Mouse (Mus musculus): ENCODE results near the gene Heatr6.

Gene Heatr6

GRCm38 (mm10) chr11:83747376-83748265 is 5.9 kb upstream of the Heatr6 start:
- DNase-seq (ENCODE audit: low spot score) = no peak

GRCm38 (mm10) chr11:83754227-83754626 is 731 bp downstream of the Heatr6 start:
- no peak for DNase-seq (ENCODE audit: low spot score)

GRCm38 (mm10) chr11:83767306-83767705 is 13.8 kb downstream of the Heatr6 start:
- DNase-seq (ENCODE audit: low spot score) = no peak

- DNase-seq (ENCODE audit: low spot score) = no peak
These were observed 15.5 kb downstream of the Heatr6 start for GRCm38 (mm10) chr11:83768976-83769375.

GRCm38 (mm10) chr11:83771014-83771413 is 17.5 kb downstream of the Heatr6 start:
- no peak for DNase-seq (ENCODE audit: low spot score)

- no peak for DNase-seq (ENCODE audit: low spot score)
These were observed 18.8 kb downstream of the Heatr6 start for GRCm38 (mm10) chr11:83772341-83772740.

- DNase-seq (ENCODE audit: low spot score) = no peak
These were observed 20.2 kb downstream of the Heatr6 start for GRCm38 (mm10) chr11:83773691-83774090.

- no peak for DNase-seq (ENCODE audit: low spot score)
These were observed 20.8 kb downstream of the Heatr6 start for GRCm38 (mm10) chr11:83774324-83774723.

- no peak for DNase-seq (ENCODE audit: low spot score)
These were observed 23.3 kb downstream of the Heatr6 start for GRCm38 (mm10) chr11:83776798-83777197.

GRCm38 (mm10) chr11:83783931-83784600 is 30.6 kb downstream of the Heatr6 start:
- no peak for DNase-seq (ENCODE audit: low spot score)

GRCm38 (mm10) chr11:83784661-83785060 is 31.2 kb downstream of the Heatr6 start:
- peak; percentile 16 for DNase-seq (ENCODE audit: low spot score)

GRCm38 (mm10) chr11:83785366-83785765 is 31.9 kb downstream of the Heatr6 start:
- peak; percentile 86 for DNase-seq (ENCODE audit: low spot score)

GRCm38 (mm10) chr11:83786835-83787234 is 33.3 kb downstream of the Heatr6 start:
- no peak for DNase-seq (ENCODE audit: low spot score)

- DNase-seq (ENCODE audit: low spot score) = no peak
These were observed 34.0 kb downstream of the Heatr6 start for GRCm38 (mm10) chr11:83787401-83788021.

- DNase-seq (ENCODE audit: low spot score) = no peak
These were observed 34.8 kb downstream of the Heatr6 start for GRCm38 (mm10) chr11:83788331-83788730.

- DNase-seq (ENCODE audit: low spot score) = peak; percentile 21
These were observed 35.8 kb downstream of the Heatr6 start for GRCm38 (mm10) chr11:83789259-83789658.

GRCm38 (mm10) chr11:83791133-83791532 is 37.6 kb downstream of the Heatr6 start:
- DNase-seq (ENCODE audit: low spot score) = no peak

GRCm38 (mm10) chr11:83792316-83792914 is 38.9 kb downstream of the Heatr6 start:
- DNase-seq (ENCODE audit: low spot score) = no peak

GRCm38 (mm10) chr11:83793264-83793663 is 39.8 kb downstream of the Heatr6 start:
- DNase-seq (ENCODE audit: low spot score) = no peak

GRCm38 (mm10) chr11:83796112-83796511 is 42.6 kb downstream of the Heatr6 start:
- no peak for DNase-seq (ENCODE audit: low spot score)

GRCm38 (mm10) chr11:83796980-83797608 is 43.6 kb downstream of the Heatr6 start:
- no peak for DNase-seq (ENCODE audit: low spot score)

- no peak for DNase-seq (ENCODE audit: low spot score)
These were observed 46.5 kb downstream of the Heatr6 start for GRCm38 (mm10) chr11:83799871-83800430.

Data from retina, embryonic 14.5 days (tissue).